Mouse (Mus musculus): Measurements from ENCODE around the gene Slc25a47.

- TF ChIP-seq MAX (IDR thresholded peaks at IDR 0.05) (no peak), CTCF (IDR thresholded peaks at IDR 0.05; ENCODE audit: control insufficient read depth, insufficient read depth, insufficient read length) (no peak), CEBPB (IDR thresholded peaks at IDR 0.05; ENCODE audit: low read depth) (no peak)
These were observed 2.4 kb upstream of the Slc25a47 start for GRCm38 (mm10) chr12:108833408-108833807.

Data from C2C12 (cell line).